Mouse (Mus musculus) heart, postnatal 0 days (tissue): Measurements from ENCODE around the gene Erbb4. TPM values are rescaled to one million over a fixed set of nuclear protein-coding genes. Genes with fewer than 3 reads are reported as not detected.

Experiments used
- ATAC-seq: fragments of 200-750 bp; cut with Nextera tagmentation; 2 replicates; pipeline ENCODE4 v1.8.0; 2017; ENCODE audit warnings: low read depth, moderate number of reproducible peaks, moderate library complexity; ENCODE audit not compliant: insufficient read depth
- DNase-seq: peaks from one replicate; pipeline ENCODE4 v3.0.0-alpha.2; 2016; ENCODE audit warnings: low spot score
- H3K27ac ChIP-seq: fragments of 300-500 bp; sonication (generic); 2 replicates; pipeline ENCODE4 v1.5.1; 2014; ENCODE audit warnings: low read depth, mild to moderate bottlenecking
- H3K27me3 ChIP-seq: fragments of 300-500 bp; sonication (generic); 2 replicates; pipeline ENCODE4 v1.6.1; 2014; ENCODE audit warnings: low read length, mixed read lengths; ENCODE audit not compliant: control insufficient read depth, insufficient read depth
- H3K36me3 ChIP-seq: fragments of 300-500 bp; sonication (generic); replicated peaks from 2 replicates; pipeline ENCODE4 v1.6.1; 2014; ENCODE audit warnings: low read length, mixed read lengths; ENCODE audit not compliant: control insufficient read depth, insufficient read depth
- H3K4me1 ChIP-seq: fragments of 300-500 bp; sonication (generic); 2 replicates; pipeline ENCODE4 v1.6.1; 2014; ENCODE audit warnings: antibody characterized with exemption; ENCODE audit not compliant: control insufficient read depth, insufficient read depth
- H3K4me2 ChIP-seq: fragments of 300-500 bp; sonication (generic); 2 replicates; pipeline ENCODE4 v1.6.1; 2014; ENCODE audit warnings: low read depth, mild to moderate bottlenecking, low read length, moderate library complexity
- H3K4me3 ChIP-seq: fragments of 300-500 bp; sonication (generic); 2 replicates; pipeline ENCODE4 v1.5.1; 2014; ENCODE audit warnings: low read depth, low read length
- H3K9ac ChIP-seq: fragments of 300-500 bp; sonication (generic); replicated peaks from 2 replicates; pipeline ENCODE4 v1.6.1; 2014; ENCODE audit warnings: low read depth, low read length, mixed read lengths
- H3K9me3 ChIP-seq: fragments of 300-500 bp; sonication (generic); replicated peaks from 2 replicates; pipeline ENCODE4 v1.6.1; 2016; ENCODE audit warnings: low read length; ENCODE audit not compliant: control insufficient read depth
- CTCF ChIP-seq: IDR thresholded peaks from 2 replicates; pipeline ENCODE4 v1.5.1; 2016; ENCODE audit warnings: antibody characterized with exemption, control low read depth, low read depth
- EP300 ChIP-seq: IDR thresholded peaks from 2 replicates; pipeline ENCODE4 v1.6.1; 2016; ENCODE audit warnings: antibody characterized with exemption, low read depth
- WGBS: fragments of 180-500 bp; shearing (Covaris S2); extraction: QIAGEN DNeasy Blood & Tissue Kit; methylation state at CpG from one replicate; pipeline ENCODE4 v1.1.7; 2014; 5-methylcytosine and 5-hydroxymethylcytosine counted together
- polyA plus RNA-seq: library from polyadenylated mRNA; unstranded; fragments of >200 nt; fragmentation: Nextera tagmentation; extraction: Ambion mirVana; gene quantifications from 2 replicates; pipeline ENCODE4 v1.2.1, GENCODE M21; 2015
- total RNA-seq: library from RNA; depleted of rRNA; stranded (reverse); fragments of >200 nt; gene quantifications from 2 replicates; pipeline ENCODE4 v1.2.3, GENCODE M21; 2014; ENCODE audit warnings: low replicate concordance

The Erbb4 gene
- total and polyA plus RNA-seq, 2 experiments from 2014 or later: 3.8 to 20.0 TPM

GRCm38 (mm10) chr1:68134943-68135342, 972.9 kb downstream of the Erbb4 start:
- no peaks in the 10 kb centered on the region for H3K4me1 ChIP-seq
- TF ChIP-seq CTCF: no peak
- no peak for TF ChIP-seq EP300
- DNase-seq: no peak
- H3K4me3 ChIP-seq: no peak overlapping the region
- H3K9ac ChIP-seq: no peak overlapping the region
- no peak for ATAC-seq
- H3K36me3 ChIP-seq: no peaks in the 10 kb centered on the region
- H3K27ac ChIP-seq: no peak overlapping the region
- no peak overlapping the region for H3K4me2 ChIP-seq
- H3K27me3 ChIP-seq: no peaks in the 10 kb centered on the region
- no peaks in the 10 kb centered on the region for H3K9me3 ChIP-seq

GRCm38 (mm10) chr1:68134450-68134849, 973.4 kb downstream of the Erbb4 start:
- 76% methylated on average over 2 of the region's 2 CpGs for WGBS
- DNase-seq: no peak
- Histone ChIP-seq H3K36me3 (no peaks in the 10 kb centered on the region), H3K27ac (no peak overlapping the region), H3K9me3 (no peaks in the 10 kb centered on the region), H3K4me1 (no peaks in the 10 kb centered on the region), H3K9ac (no peak overlapping the region), H3K4me2 (no peak overlapping the region), H3K27me3 (no peaks in the 10 kb centered on the region), H3K4me3 (no peak overlapping the region)
- TF ChIP-seq CTCF: no peak
- TF ChIP-seq EP300: no peak
- no peak for ATAC-seq

DNA sequence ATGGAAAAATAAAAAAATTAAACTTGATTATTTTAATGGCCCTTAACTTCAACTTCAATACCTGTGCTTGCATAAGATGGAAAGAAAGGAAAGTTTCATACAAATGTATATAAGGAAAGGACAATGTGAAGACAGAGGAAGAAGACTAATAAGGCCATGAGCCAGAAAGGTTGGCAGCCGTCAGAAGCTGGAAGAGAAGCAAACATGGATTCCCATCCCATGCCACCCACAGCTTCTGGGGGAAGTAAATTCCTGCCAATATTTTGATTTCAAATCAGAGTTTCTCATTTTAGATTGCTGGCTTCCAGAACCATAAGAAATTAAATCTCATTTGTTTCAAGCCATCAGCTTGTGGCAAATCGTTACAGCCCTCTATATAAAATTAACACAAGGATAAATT, 984.3 kb downstream of the Erbb4 start:
- ATAC-seq: no peak
- 81% methylated on average over 2 of the region's 2 CpGs for WGBS

DNA sequence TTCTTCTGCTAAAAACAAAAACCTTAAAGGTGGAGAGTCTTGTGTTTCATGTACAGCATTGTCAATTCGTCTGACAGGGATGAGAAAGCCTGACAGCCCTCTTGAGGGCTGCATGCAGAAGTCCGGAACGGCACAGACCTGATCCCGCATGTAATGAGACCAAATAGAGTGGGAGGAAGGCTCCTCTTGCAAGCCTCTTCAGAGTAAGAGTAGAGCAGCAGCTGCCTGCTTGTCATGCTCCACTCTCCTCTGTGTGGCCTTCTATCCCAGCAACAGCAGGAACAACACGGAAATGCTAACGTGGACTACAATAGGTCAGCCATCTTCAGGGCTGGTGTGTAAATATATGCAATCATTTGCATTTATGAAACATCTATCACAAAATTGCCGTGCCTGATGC, 987.5 kb downstream of the Erbb4 start:
- ATAC-seq: no peak
- 74% methylated on average over 7 of the region's 7 CpGs for WGBS

More for the DNA sequence above, 984.3 kb downstream of the Erbb4 start:
- no peak overlapping the region for H3K4me2 ChIP-seq
- no peaks in the 10 kb centered on the region for H3K4me1 ChIP-seq
- no peaks in the 10 kb centered on the region for H3K36me3 ChIP-seq
- H3K9ac ChIP-seq: no peak overlapping the region
- no peaks in the 10 kb centered on the region for H3K27me3 ChIP-seq
- no peak for DNase-seq
- no peak overlapping the region for H3K4me3 ChIP-seq
- no peak overlapping the region for H3K27ac ChIP-seq
- no peaks in the 10 kb centered on the region for H3K9me3 ChIP-seq
- no peak for TF ChIP-seq CTCF
- no peak for TF ChIP-seq EP300

DNA sequence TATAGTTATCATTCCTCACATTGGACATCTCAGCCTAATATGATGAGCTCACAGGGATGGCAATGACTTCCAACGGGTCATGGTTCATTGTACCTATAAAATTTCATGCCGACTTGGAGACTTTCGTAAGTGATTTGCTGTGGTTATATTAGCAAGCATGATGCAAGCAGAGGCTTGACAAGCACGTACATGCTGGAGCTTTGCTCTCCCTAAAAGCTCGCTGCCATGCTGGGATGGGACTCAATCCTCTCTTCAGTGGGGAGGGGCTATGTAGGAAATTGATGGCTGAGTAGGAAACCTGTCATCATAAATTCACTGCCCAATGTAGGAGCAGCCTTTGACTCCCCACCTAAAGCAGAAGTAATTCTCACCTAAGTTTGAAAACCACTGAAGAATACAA, 992.1 kb downstream of the Erbb4 start:
- H3K4me3 ChIP-seq: no peak overlapping the region
- H3K9ac ChIP-seq: no peak overlapping the region
- no peak for TF ChIP-seq EP300
- TF ChIP-seq CTCF: no peak
- H3K27ac ChIP-seq: no peak overlapping the region
- DNase-seq: no peak
- H3K27me3 ChIP-seq: no peaks in the 10 kb centered on the region
- H3K9me3 ChIP-seq: no peaks in the 10 kb centered on the region
- 81% methylated on average over 5 of the region's 5 CpGs for WGBS
- no peak overlapping the region for H3K4me2 ChIP-seq
- no peaks in the 10 kb centered on the region for H3K36me3 ChIP-seq
- no peaks in the 10 kb centered on the region for H3K4me1 ChIP-seq
- no peak for ATAC-seq

More for the DNA sequence above, 987.5 kb downstream of the Erbb4 start:
- H3K27ac ChIP-seq: no peak overlapping the region
- no peak overlapping the region for H3K4me2 ChIP-seq
- DNase-seq: no peak
- H3K27me3 ChIP-seq: no peaks in the 10 kb centered on the region
- H3K4me1 ChIP-seq: no peaks in the 10 kb centered on the region
- no peak overlapping the region for H3K4me3 ChIP-seq
- no peak overlapping the region for H3K9ac ChIP-seq
- no peaks in the 10 kb centered on the region for H3K36me3 ChIP-seq
- TF ChIP-seq EP300: no peak
- TF ChIP-seq CTCF: no peak
- H3K9me3 ChIP-seq: no peaks in the 10 kb centered on the region

DNA sequence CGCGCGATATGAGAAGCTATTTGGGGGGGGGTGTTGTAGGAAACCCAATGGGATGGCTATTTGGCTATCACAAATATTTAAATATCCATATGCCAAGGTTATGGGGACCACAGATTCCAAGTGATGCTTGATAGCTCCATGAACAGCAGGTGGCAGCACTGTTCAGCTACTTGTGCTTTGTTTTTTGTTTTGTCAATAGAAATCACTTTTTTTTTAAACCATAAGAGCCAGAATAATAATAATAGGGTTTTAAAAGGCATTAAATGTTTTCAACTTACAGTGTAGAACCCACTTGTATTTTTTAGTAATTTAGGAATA, 1001.4 kb downstream of the Erbb4 start:
- DNase-seq (no peak), ATAC-seq (no peak)
- H3K36me3 ChIP-seq: no peaks in the 10 kb centered on the region
- H3K27me3 ChIP-seq: no peaks in the 10 kb centered on the region
- H3K4me1 ChIP-seq: no peaks in the 10 kb centered on the region
- no peaks in the 10 kb centered on the region for H3K9me3 ChIP-seq
- WGBS: 76% methylated on average over 3 of the region's 3 CpGs
- TF ChIP-seq EP300 (no peak), CTCF (peak; percentile 46)
- no peak overlapping the region for H3K4me2 ChIP-seq
- no peak overlapping the region for H3K4me3 ChIP-seq
- H3K9ac ChIP-seq: no peak overlapping the region
- no peak overlapping the region for H3K27ac ChIP-seq
